Mouse (Mus musculus) cortical plate, adult 2 months (tissue): ENCODE data around the gene Trim15.

Experiments
- CTCF ChIP-seq: fragments of 200-500 bp; IDR thresholded peaks from 2 replicates; pipeline ENCODE4 v1.5.1; 2011; ENCODE audit warnings: mild to moderate bottlenecking, control low read depth, low read length; ENCODE audit not compliant: insufficient read depth; ENCODE audit errors: extremely low read depth
- POLR2A ChIP-seq: fragments of 200-500 bp; IDR thresholded peaks from 2 replicates; pipeline ENCODE4 v1.6.1; 2011; ENCODE audit warnings: mild to moderate bottlenecking, low read length, control low read depth; ENCODE audit not compliant: insufficient read depth; ENCODE audit errors: extremely low read depth

GRCm38 (mm10) chr17:36835591-36836426, 31.2 kb downstream of the Trim15 start:
- TF ChIP-seq CTCF (no peak; the same call in 1 of the 2 replicates), POLR2A (no peak)
